17 mouse cellular contexts compared by ENCODE assay signal in the genomic region with DNA sequence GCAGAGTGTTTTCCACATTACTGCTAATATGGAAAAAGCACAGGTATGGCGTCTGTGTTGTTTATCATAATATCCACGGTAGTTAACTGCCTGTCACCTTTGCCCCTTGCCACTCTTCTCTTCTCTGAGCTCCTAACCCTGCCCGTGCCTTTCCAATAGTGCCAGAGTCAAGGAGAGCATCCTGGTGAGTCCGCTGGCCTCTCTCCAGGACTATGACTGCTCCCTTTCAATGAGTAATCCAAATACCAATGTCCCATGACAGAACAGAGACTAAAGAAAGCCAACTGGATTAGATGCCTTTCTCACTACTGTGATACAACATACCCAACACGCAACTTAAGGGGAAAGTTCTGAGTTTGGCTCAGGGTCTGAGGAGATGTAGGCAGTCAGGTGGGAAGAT.
DNase-seq lines count a peak whose midpoint lies in the region; ATAC-seq and TF ChIP-seq lines count a peak whose summit lies in the region.
"Had no signal": no experiment of that assay in that cellular context is flagged by ENCODE, and none has a peak within 500 bp of the region (broad histone marks: within the 10 kb centered on the region; RNA-seq: fewer than 3 reads in every experiment).

No protein-coding gene starts in this region.

- no peak overlapping the region for H3K27ac ChIP-seq in midbrain, postnatal 0 days (ENCODE audit: low read depth, low read length)
- H3K27ac ChIP-seq: heart, embryonic 10.5 days; limb, embryonic 15.5 days; macrophage had no signal

- no peak overlapping the region for H3K4me3 ChIP-seq in midbrain, postnatal 0 days (ENCODE audit: low read depth, low read length)
- H3K4me3 ChIP-seq: heart, embryonic 10.5 days; limb, embryonic 15.5 days had no signal

- no peak overlapping the region for H3K4me2 ChIP-seq in midbrain, postnatal 0 days (ENCODE audit: low read depth, low read length, poor library complexity, severe bottlenecking)
- H3K4me2 ChIP-seq: limb, embryonic 15.5 days had no signal

- DNase-seq in 3134 (ENCODE audit: extremely low read depth, insufficient read length, low spot score) (peak; percentile 39), 3T3-L1 (ENCODE audit: low read depth, low spot score) (peak; percentile 89)
- DNase-seq in adrenal gland, postnatal 36 days = peak; percentile 66 to 71
- DNase-seq in kidney, postnatal 14 days = peak; percentile 86
- DNase-seq in midbrain, postnatal 0 days (ENCODE audit: low spot score) = no peak
- no peak for DNase-seq in retina, postnatal 1 day
- DNase-seq in testis, postnatal 10 days (ENCODE audit: low spot score) = no peak
- DNase-seq: cerebellum, postnatal 10 days; gastrocnemius, postnatal 14 days; lung, adult 2 months; midbrain, embryonic 14.5 days; right cerebral cortex, postnatal 14 days; thymus, adult 18-20 months had no signal

- no peaks in the 10 kb centered on the region for H3K36me3 ChIP-seq in midbrain, postnatal 0 days (ENCODE audit: insufficient read depth, low read length)
- H3K36me3 ChIP-seq: heart, embryonic 10.5 days; limb, embryonic 15.5 days had no signal

- no peaks in the 10 kb centered on the region for H3K9me3 ChIP-seq in midbrain, postnatal 0 days (ENCODE audit: low read length)
- H3K9me3 ChIP-seq: heart, embryonic 10.5 days; limb, embryonic 15.5 days had no signal

- ATAC-seq in midbrain, postnatal 0 days (ENCODE audit: low FRiP score) = no peak

- WGBS in midbrain, postnatal 0 days = 75% methylated on average over 5 of the region's 5 CpGs

- no peaks in the 10 kb centered on the region for H3K27me3 ChIP-seq in midbrain, postnatal 0 days (ENCODE audit: insufficient read depth, low read length)
- H3K27me3 ChIP-seq: CH12.LX; limb, embryonic 15.5 days had no signal

- no peaks in the 10 kb centered on the region for H3K4me1 ChIP-seq in midbrain, postnatal 0 days (ENCODE audit: insufficient read depth, low read length)
- H3K4me1 ChIP-seq: heart, embryonic 10.5 days; limb, embryonic 15.5 days had no signal

- no peak overlapping the region for H3K9ac ChIP-seq in midbrain, postnatal 0 days (replicated peaks; ENCODE audit: low read length, poor library complexity, severe bottlenecking)
- H3K9ac ChIP-seq: limb, embryonic 15.5 days had no signal

- TF ChIP-seq CTCF in midbrain, postnatal 0 days (IDR thresholded peaks at IDR 0.05) = no peak

Comparison
In these comparisons a context has a peak if more than half of its experiments do, and no peak if none do; other contexts are left out.
1. DNase-seq: peak in 3134 (single experiment), 3T3-L1 (single experiment), adrenal gland, postnatal 36 days (2 of 2) and kidney, postnatal 14 days (single experiment); none in midbrain, postnatal 0 days (single experiment), retina, postnatal 1 day (single experiment) and testis, postnatal 10 days (single experiment).